Mouse (Mus musculus) limb, embryonic 14.5 days (tissue): ENCODE measurements around the gene Noc3l. TPM values are rescaled to one million over a fixed set of nuclear protein-coding genes. Genes with fewer than 3 reads are reported as not detected.

ENCODE experiments used
- ATAC-seq: fragments of 200-750 bp; cut with Nextera tagmentation; 2 replicates; pipeline ENCODE4 v1.8.0; 2017; ENCODE audit warnings: low read depth, moderate number of reproducible peaks, moderate TSS enrichment; ENCODE audit not compliant: low FRiP score
- DNase-seq: peaks from one replicate; pipeline ENCODE4 v3.0.0-alpha.2; 2015; ENCODE audit warnings: low spot score
- H3K27ac ChIP-seq: fragments of 300-500 bp; sonication (generic); replicated peaks from 2 replicates; pipeline ENCODE4 v1.5.1; 2014; ENCODE audit warnings: low read depth, mild to moderate bottlenecking, low read length, moderate library complexity, mixed read lengths
- H3K27me3 ChIP-seq: fragments of 300-500 bp; sonication (generic); 2 replicates; pipeline ENCODE4 v1.6.1; 2014; ENCODE audit warnings: low read length, mixed read lengths; ENCODE audit not compliant: control insufficient read depth, insufficient read depth
- H3K36me3 ChIP-seq: fragments of 300-500 bp; sonication (generic); 2 replicates; pipeline ENCODE4 v1.6.1; 2014; ENCODE audit warnings: mild to moderate bottlenecking, low read length, moderate library complexity, mixed read lengths; ENCODE audit not compliant: control insufficient read depth, insufficient read depth
- H3K4me1 ChIP-seq: fragments of 300-500 bp; sonication (generic); 2 replicates; pipeline ENCODE4 v1.6.1; 2014; ENCODE audit warnings: antibody characterized with exemption, low read length, mixed read lengths; ENCODE audit not compliant: control insufficient read depth, insufficient read depth
- H3K4me2 ChIP-seq: fragments of 300-500 bp; sonication (generic); replicated peaks from 2 replicates; pipeline ENCODE4 v1.6.1; 2014; ENCODE audit warnings: low read depth, mild to moderate bottlenecking, low read length, moderate library complexity; ENCODE audit not compliant: severe bottlenecking
- H3K4me3 ChIP-seq: fragments of 300-500 bp; sonication (generic); replicated peaks from 2 replicates; pipeline ENCODE4 v1.5.1; 2014; ENCODE audit warnings: low read length
- H3K9ac ChIP-seq: fragments of 300-500 bp; sonication (generic); 2 replicates; pipeline ENCODE4 v1.6.1; 2014; ENCODE audit warnings: mild to moderate bottlenecking, low read depth, low read length, moderate library complexity; ENCODE audit not compliant: severe bottlenecking
- H3K9me3 ChIP-seq: fragments of 300-500 bp; sonication (generic); 2 replicates; pipeline ENCODE4 v1.6.1; 2016; ENCODE audit warnings: low read length; ENCODE audit not compliant: control insufficient read depth
- POLR2A ChIP-seq: fragments of 200-500 bp; IDR thresholded peaks from 2 replicates; pipeline ENCODE4 v1.8.0; 2012; ENCODE audit warnings: inconsistent platforms, mild to moderate bottlenecking, moderate library complexity, borderline replicate concordance; ENCODE audit not compliant: insufficient read depth, insufficient read length; ENCODE audit errors: extremely low read depth
- WGBS: fragments of 180-500 bp; shearing (Covaris S2); extraction: QIAGEN DNeasy Blood & Tissue Kit; methylation state at CpG from one replicate; pipeline ENCODE4 v1.1.7; 2014; 5-methylcytosine and 5-hydroxymethylcytosine counted together
- polyA plus RNA-seq, 2 experiments: library from polyadenylated mRNA; depleted of rRNA in 1 of 2; stranded (reverse) in 1 of 2; unstranded in 1 of 2; fragments of >200 nt; fragmentation: Nextera tagmentation in 1 of 2; extraction: Ambion mirVana in 1 of 2; gene quantifications; 2 replicates each; pipeline versions ENCODE4 v1.2.1 to v1.2.3; 2012 to 2014

The Noc3l gene
- 12.3 and 15.0 TPM in 2 replicates for polyA plus RNA-seq (2012; rRNA removed)
- polyA plus RNA-seq (2014; fragmentation: Nextera tagmentation; extraction: Ambion mirVana) = 7.7 and 7.9 TPM in 2 replicates

DNA sequence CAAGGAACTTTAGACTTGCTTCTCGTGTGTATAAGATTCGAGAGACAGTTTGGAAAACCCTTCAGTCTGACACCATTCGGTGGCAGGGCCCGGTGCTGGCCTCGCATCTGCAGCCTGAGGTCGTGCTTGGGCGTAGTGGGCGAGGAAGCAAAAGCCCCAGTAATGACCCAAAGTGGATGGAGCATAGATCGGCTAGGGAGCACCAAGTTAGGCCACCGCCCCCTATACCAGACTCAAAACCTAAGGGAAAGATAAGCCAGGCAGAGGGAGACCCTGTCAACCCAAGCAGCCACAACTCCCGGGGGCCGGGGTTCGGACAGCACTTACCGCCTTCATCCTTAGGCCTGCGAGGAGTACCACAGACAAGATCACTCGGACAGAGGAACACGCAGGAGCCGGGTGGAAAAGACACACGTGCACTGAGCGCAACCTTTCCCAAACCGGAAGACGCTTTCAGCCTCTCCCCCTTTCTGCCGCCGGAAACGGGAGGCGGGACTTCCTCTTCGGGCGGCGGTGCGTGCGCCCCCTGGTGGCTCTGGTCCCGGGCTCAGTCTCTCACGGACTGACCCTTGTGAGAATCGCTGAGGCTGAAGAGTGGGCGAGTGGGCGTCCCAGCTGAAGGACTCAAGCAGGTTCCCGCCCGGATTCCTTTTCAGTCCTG, at the start of gene Noc3l:
Noc3l (minus strand) TSS at position 472 of the 661 bp plus-strand sequence.
- H3K4me3 ChIP-seq = peak within 1 kb of the TSS; percentile 73
- peak within 1 kb of the TSS; percentile 56; the same call in 1 of the 2 replicates for H3K27ac ChIP-seq
- peak; percentile 98 for ATAC-seq
- peaks cover 7% of the 10 kb centered on the region; the same call in 1 of the 2 replicates for H3K4me1 ChIP-seq
- no peak for TF ChIP-seq POLR2A
- peaks cover 17% of the 10 kb centered on the region for H3K36me3 ChIP-seq
- no peaks in the 10 kb centered on the region for H3K9me3 ChIP-seq
- WGBS = under 1% methylated on average over 28 of the region's 38 CpGs
- H3K4me2 ChIP-seq = peak within 1 kb of the TSS; percentile 74
- H3K9ac ChIP-seq = peak within 1 kb of the TSS; percentile 75
- DNase-seq = peak; percentile 86
- no peaks in the 10 kb centered on the region for H3K27me3 ChIP-seq

- H3K4me2 ChIP-seq = no peak overlapping the region
- no peak overlapping the region for H3K9ac ChIP-seq
- no peaks in the 10 kb centered on the region for H3K4me1 ChIP-seq
- H3K9me3 ChIP-seq = no peaks in the 10 kb centered on the region
- no peaks in the 10 kb centered on the region for H3K27me3 ChIP-seq
- no peak for DNase-seq
- TF ChIP-seq POLR2A = no peak
- H3K36me3 ChIP-seq = no peaks in the 10 kb centered on the region
- H3K4me3 ChIP-seq = no peak overlapping the region
- no peak overlapping the region for H3K27ac ChIP-seq
- 91% methylated on average over 6 of the region's 6 CpGs for WGBS
- ATAC-seq = no peak
Measured at GRCm38 (mm10) chr19:38862523-38862922, 43.5 kb upstream of the Noc3l start.

- ATAC-seq (no peak), DNase-seq (no peak)
- H3K36me3 ChIP-seq = no peaks in the 10 kb centered on the region
- H3K4me3 ChIP-seq = no peak overlapping the region
- H3K9me3 ChIP-seq = no peaks in the 10 kb centered on the region
- 94% methylated on average over 3 of the region's 3 CpGs for WGBS
- TF ChIP-seq POLR2A = no peak
- H3K4me1 ChIP-seq = no peaks in the 10 kb centered on the region
- no peaks in the 10 kb centered on the region for H3K27me3 ChIP-seq
- H3K27ac ChIP-seq = no peak overlapping the region
- no peak overlapping the region for H3K4me2 ChIP-seq
- H3K9ac ChIP-seq = no peak overlapping the region
Measured at GRCm38 (mm10) chr19:38858224-38858623, 39.2 kb upstream of the Noc3l start.

DNA sequence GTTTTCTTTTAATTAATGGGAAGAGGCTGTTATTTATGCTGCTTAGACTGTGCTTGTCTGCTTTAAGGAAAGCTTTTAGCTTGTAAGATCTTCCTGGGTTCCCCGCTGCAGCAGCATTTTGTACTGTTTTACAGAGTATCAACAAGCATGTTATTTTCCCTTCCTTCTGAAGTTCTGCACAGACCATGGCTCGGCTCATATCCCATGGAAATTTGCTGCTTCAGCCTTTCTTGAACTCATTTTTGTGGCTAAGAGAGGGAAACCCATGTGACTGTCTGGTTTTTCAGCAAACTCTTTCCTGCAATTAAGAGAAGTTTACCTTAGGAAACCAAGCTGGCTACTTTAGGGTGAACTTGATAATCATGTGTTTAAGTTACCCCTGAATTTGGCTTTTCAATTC, 27.3 kb upstream of the Noc3l start:
- H3K4me2 ChIP-seq = no peak overlapping the region
- H3K27ac ChIP-seq = no peak overlapping the region
- H3K4me1 ChIP-seq = no peaks in the 10 kb centered on the region
- no peak for DNase-seq
- no peak for ATAC-seq
- no peaks in the 10 kb centered on the region for H3K27me3 ChIP-seq
- no peak overlapping the region for H3K4me3 ChIP-seq
- no peak overlapping the region for H3K9ac ChIP-seq
- no peaks in the 10 kb centered on the region for H3K9me3 ChIP-seq
- H3K36me3 ChIP-seq = no peaks in the 10 kb centered on the region
- no peak for TF ChIP-seq POLR2A
- WGBS = 60% methylated on average over 2 of the region's 2 CpGs

DNA sequence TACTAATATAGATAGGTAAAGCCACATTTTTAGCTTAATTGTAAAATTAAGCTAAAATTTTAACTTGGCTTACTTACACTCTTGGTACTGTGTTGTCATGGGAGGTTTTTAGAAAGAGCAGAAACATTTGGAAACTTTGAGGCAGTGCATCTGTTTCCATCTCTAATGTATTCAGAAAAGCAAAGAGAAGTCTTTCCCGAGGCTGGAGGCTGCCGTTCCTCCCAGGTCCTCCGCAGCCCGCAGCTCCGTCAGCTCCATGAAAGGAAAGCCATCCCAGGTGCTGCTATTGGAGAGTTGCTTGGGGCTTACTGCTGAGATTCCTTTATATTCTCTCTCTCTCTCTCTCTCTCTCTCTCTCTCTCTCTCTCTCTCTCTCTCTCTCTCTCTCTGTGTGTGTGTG, 25.8 kb upstream of the Noc3l start:
- DNase-seq = no peak
- no peak overlapping the region for H3K4me2 ChIP-seq
- H3K27ac ChIP-seq = no peak overlapping the region

More for the DNA sequence above, 25.8 kb upstream of the Noc3l start:
- no peak overlapping the region for H3K9ac ChIP-seq
- WGBS = 79% methylated on average over 5 of the region's 5 CpGs
- H3K4me1 ChIP-seq = no peaks in the 10 kb centered on the region
- ATAC-seq = no peak
- no peaks in the 10 kb centered on the region for H3K9me3 ChIP-seq
- TF ChIP-seq POLR2A = no peak
- no peaks in the 10 kb centered on the region for H3K36me3 ChIP-seq
- no peaks in the 10 kb centered on the region for H3K27me3 ChIP-seq
- H3K4me3 ChIP-seq = no peak overlapping the region
